Mouse (Mus musculus) adrenal gland, postnatal 36 days (tissue): ENCODE results near the gene Il17re. TPM values are rescaled to one million over a fixed set of nuclear protein-coding genes. Genes with fewer than 3 reads are reported as not detected.

Source experiments
- DNase-seq, 2 experiments: peaks; one replicate each; pipeline ENCODE4 v3.0.0; 2021; ENCODE audit warnings: mixed read lengths in 1 of 2
- long read RNA-seq, 2 experiments: library from polyadenylated mRNA; stranded (forward); transcript quantifications; one replicate each; pipeline ENCODE4 v2.0.0; 2021; ENCODE audit warnings: borderline sequencing depth in 2 of 2
- total RNA-seq, 2 experiments: library from RNA; stranded (reverse); gene quantifications; 2 replicates each; pipeline ENCODE4 v1.2.3; 2021

Gene Il17re
- total RNA-seq: under 1 TPM; 0.50 to 0.76 TPM
- long read RNA-seq, experiment 1, partial matches to known transcripts: 1 of 1 reads
- long read RNA-seq, experiment 1, other reads (novel, unspliced or antisense): 0 of 1 reads
- long read RNA-seq, experiment 2, partial matches to known transcripts: 0 of 1 reads
- long read RNA-seq, experiment 2, other reads (novel, unspliced or antisense): 1 of 1 reads

- no peak for DNase-seq
These were observed at the start of gene Il17re for GRCm38 (mm10) chr6:113457952-113458534. Gene Il17re, plus strand, starts transcription at chr6:113458484.

DNA sequence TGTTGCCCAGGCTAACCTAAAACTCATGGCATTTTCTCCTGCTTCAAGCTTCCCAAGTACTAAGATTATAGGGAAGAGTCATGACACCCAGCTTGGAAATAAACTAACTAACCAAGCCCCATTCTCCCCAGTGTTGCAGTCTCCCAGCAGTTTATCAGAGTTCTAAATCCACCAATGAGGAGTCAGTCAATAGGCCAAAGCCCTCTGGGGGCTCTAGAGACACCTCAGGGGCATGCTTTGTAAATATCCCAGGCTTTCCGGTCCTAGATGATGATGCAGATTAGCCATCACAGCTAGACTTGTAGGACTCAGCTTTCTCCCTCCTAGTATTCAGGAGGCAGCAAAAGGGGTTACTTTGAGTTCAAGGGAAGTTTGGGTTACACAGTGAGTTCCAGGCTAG lies 48.3 kb upstream of the Il17re start:
- DNase-seq: no peak

DNA sequence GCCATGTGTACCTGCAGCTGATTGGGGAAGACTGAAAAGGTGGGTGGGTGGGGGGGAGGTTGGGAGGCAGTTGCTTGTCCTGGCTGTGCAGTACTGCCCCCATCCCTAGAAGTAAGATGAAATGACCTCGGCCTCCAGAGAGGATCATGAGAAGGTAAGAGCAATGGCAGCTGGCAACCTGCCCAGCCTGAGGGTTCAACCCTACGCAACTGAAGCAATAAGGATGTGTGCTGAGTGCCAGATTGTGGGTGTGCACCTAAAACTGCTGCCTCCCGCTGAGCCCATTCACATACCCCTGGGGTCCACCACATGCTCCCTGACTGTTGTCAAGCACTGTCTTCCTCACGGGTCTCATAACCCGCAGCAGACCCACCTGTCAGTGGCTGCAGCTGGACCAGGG lies 41.9 kb upstream of the Il17re start:
- no peak for DNase-seq

DNA sequence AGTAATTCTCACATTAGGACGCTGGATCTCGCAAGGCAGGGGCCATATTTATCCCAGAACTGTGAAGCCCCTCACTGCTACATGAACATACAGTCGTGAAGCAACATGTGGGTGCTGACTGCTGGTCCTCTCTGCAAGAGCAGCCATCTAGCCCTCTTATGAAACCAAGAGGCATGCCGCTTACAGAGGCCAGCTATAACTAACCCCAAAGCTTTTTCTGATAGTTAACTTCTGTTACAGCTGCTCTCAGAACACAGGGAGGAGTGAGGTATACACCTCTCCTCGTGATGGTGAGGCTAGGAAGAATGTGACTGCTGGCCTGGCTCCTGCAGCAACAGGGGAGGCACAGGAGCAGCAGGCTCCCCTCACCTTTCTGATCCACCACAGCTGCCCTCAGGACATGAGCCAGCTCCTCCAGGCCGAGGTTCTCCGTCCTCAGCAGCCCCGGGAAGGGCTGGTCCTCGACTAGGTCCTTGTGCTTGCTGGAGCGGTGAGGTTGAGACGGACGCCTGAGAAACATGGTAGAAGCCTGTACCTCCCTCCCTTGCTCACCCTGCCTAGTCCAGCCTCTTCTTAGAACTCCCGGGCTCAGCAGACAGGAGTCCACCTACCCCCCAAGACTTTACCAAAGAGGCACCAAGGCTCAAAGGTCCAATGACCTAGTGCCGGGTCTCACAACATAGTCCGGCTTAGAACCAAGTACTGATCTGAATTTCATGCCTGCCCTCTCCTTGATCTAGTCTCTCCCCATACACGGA lies 39.7 kb upstream of the Il17re start:
- peak; percentile 21 to 36 for DNase-seq

DNA sequence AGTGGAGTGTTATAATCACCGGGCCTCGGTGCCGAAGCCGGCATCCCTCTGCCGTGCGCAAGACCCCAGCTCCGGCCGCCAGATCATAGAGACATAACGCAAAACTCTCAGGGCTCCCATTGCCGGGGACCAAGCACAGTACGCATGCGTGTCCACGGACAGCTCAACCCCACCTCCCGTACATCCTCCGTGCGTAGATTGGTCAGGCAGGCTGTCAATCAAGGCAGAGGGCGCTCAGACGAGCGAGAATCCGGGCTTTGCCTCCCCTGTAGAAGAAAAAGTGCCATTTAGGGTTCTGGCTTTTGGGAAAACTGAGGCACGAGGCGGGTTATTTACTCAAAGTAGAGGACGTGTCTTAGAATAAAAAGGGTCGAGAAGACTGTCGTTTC lies 39.1 kb upstream of the Il17re start, which contains the start of gene Rpusd3:
TSS of gene Rpusd3 (minus strand) at position 142 of the 389 bp plus-strand sequence.
- peak; percentile 100 for DNase-seq

- DNase-seq: no peak
These were observed 35.3 kb upstream of the Il17re start for GRCm38 (mm10) chr6:113423000-113423399.

GRCm38 (mm10) chr6:113424187-113424586 lies 34.1 kb upstream of the Il17re start:
- no peak for DNase-seq

DNA sequence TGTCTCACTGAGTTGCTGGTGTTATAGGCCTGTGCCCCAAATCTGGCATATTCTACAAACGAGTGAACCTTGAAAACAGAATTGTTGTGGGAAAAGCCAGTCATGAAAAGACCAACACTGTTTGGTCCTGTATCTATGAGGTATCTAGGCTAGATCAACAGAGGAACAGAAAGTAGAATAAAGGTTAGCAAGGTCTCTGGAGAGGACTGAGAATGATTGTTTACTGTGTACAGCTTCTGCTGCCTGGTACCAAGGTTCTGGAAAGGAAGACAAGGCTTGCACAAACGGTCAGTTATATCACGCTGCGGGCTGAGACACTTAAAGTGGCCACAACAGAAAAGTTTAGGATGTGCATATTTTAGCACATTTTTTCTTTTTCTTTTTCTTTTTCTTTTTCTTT lies 31.6 kb upstream of the Il17re start:
- DNase-seq: no peak

- peak in 1 of 2 experiments; percentile 45 for DNase-seq
These were observed 30.9 kb upstream of the Il17re start for GRCm38 (mm10) chr6:113427397-113427796.

- no peak for DNase-seq
These were observed 30.3 kb upstream of the Il17re start for GRCm38 (mm10) chr6:113428006-113428405.

DNA sequence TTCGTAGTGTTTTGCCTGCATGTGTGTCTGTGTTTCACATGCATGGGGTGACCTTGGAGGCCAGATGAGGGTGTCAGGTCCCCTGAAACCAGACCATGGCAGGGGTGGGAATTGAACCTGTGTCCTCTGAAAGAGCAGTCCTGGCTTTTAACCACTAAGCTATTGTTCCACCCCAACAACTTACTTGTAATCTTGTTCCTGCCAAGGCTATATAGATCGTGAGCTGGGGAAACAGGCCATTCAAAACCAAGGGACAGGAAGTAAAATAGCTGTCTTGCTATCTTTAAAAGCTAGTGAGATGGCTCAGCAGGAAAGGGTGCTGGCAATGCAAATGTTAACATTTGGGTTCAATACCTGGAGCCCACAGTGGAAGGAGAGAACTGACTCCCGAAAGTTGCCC lies 28.3 kb upstream of the Il17re start:
- no peak for DNase-seq

DNA sequence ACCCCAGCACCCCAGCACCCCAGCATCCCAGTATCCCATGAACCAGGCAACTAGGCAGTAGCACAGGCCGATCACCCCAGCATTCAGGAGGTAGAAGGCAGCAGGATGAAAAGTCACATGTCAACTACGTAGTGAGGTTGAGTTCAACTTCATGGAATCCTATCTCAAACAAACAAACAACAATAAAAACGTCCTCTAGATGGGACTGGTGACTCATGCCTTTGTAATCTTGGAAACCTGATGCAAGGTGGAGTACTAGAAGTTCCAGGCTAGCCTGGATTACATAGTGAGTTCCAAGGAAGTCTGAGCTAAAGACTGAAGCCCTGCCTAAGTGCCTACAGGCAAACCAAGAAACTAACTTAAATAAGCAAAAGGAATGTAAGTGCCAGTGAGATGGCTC lies 27.4 kb upstream of the Il17re start:
- DNase-seq: no peak

GRCm38 (mm10) chr6:113431801-113432200 lies 26.5 kb upstream of the Il17re start:
- DNase-seq: no peak

GRCm38 (mm10) chr6:113433661-113434060 lies 24.6 kb upstream of the Il17re start:
- no peak for DNase-seq

GRCm38 (mm10) chr6:113434691-113435090 lies 23.6 kb upstream of the Il17re start:
- DNase-seq: peak in 1 of 2 experiments; percentile 43

GRCm38 (mm10) chr6:113435664-113436205 lies 22.5 kb upstream of the Il17re start, which contains the start of gene Cidec:
Gene Cidec, minus strand, starts transcription at chr6:113435760.
- peak in 1 of 2 experiments; percentile 33 for DNase-seq

- no peak for DNase-seq
These were observed 21.1 kb upstream of the Il17re start for GRCm38 (mm10) chr6:113437135-113437534.

GRCm38 (mm10) chr6:113438721-113439430 lies 19.4 kb upstream of the Il17re start:
- peak in 1 of 2 experiments; percentile 32 for DNase-seq

GRCm38 (mm10) chr6:113440686-113441085 lies 17.6 kb upstream of the Il17re start:
- DNase-seq: peak in 1 of 2 experiments; percentile 51

DNA sequence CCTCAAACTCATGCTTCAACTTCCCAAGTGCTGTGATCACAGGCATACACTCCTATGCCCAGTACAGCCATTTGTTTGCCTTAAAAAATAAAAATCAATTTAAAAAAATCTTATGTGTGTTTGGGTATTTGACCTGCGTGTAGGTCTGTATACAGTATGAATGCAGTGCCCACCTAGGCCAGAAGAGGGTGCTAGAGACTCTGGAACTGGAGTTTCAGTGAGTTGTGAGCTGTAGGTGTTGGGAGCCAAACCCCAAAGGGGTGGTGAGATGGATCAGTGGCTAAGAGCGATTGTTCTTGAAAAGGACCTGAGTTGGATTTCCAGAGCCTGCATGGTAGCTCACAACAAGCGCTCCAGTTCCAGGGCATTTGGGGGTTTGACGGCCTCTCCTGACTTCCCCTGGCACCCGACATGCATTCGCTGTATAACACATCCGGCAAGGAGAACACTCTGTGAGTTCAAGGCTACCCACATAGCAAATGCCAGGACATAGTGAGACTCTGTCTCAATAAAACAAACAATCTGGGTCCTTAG lies 17.1 kb upstream of the Il17re start:
- peak; percentile 76 for DNase-seq

DNA sequence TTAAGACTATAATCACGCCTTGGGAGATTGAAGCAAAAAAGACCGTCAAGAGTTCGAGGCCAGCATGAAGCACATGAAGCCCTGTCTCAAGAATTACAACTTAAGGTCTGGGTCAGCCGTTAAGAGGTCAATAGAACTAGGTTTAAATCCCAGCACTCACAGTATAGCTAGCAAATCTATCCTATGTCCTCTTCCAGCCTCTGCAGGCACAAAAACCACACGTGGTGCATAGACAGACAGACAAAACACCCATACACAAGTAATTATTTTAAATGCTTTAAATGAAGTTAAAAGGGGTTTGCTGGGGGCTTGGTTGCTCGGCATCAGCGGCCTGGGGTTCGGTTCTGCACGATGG lies 16.2 kb upstream of the Il17re start:
- DNase-seq: no peak
